Mouse (Mus musculus) gastrocnemius, adult 18-20 months (tissue): ENCODE measurements around the gene Rlbp1. TPM values are rescaled to one million over a fixed set of nuclear protein-coding genes. Genes with fewer than 3 reads are reported as not detected.
A peak's percentile ranks its signal among the peaks of the same experiment; 100 is the strongest.

Experiments used
- DNase-seq: peaks from one replicate; pipeline ENCODE4 v3.0.0; 2021; ENCODE audit warnings: low spot score
- long read RNA-seq, 2 experiments: library from polyadenylated mRNA; stranded (forward); transcript quantifications; one replicate each; pipeline ENCODE4 v2.0.0; 2021
- total RNA-seq, 2 experiments: library from RNA; stranded (reverse); gene quantifications; 2 replicates each; pipeline ENCODE4 v1.2.3; 2021

Rlbp1 gene
- total RNA-seq, result not detected
- long read RNA-seq, experiment 1, result 0 reads
- long read RNA-seq, experiment 2, result 0 reads

- DNase-seq, result no peak
These were observed at the start of gene Rlbp1 for GRCm38 (mm10) chr7:79386422-79387133. Rlbp1 (minus strand) TSS chr7:79387048.

DNA sequence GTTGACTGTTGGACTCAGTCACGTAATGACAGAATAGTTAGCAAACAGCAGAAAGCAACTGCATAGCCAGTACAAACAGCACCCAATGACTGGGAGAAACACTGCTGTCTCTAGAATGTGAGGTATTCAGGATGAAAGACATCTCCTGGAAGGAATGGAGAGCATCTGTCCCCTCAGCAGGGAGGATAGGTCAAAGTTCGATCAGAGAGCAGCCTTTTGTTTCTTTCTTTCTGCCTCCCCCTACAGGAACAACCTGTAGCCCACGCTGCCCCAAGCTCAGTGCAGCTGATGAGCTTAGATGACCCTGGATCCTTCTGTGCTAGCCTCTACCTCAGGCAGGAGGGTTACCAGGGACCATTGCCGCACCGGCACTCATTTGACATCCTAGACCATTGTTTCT lies 41.4 kb upstream of the Rlbp1 start:
- no peak for DNase-seq

DNA sequence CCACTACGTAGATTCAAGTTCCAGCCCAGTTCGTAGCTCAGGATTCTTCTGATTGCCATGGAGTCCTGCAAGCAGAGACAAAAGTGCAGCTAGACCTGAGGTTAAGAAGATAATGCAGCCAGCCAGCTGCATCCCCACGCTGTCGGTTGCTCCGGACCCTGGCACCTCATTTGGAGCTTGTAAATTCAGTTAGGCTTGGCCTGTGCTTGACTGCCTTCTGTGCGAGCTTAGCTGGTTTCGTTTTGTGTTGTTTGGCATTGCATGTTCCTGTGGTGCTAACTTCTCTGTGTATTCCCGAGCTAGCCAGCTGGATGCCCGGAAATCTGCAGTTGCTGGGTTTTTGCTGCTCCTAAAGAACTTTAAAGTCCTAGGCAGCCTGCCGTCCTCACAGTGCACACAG lies 39.0 kb upstream of the Rlbp1 start:
- DNase-seq, result no peak

- DNase-seq, result no peak
These were observed 36.0 kb upstream of the Rlbp1 start for GRCm38 (mm10) chr7:79422876-79423275.

- DNase-seq, result no peak
These were observed 33.1 kb upstream of the Rlbp1 start for GRCm38 (mm10) chr7:79419950-79420349.

DNA sequence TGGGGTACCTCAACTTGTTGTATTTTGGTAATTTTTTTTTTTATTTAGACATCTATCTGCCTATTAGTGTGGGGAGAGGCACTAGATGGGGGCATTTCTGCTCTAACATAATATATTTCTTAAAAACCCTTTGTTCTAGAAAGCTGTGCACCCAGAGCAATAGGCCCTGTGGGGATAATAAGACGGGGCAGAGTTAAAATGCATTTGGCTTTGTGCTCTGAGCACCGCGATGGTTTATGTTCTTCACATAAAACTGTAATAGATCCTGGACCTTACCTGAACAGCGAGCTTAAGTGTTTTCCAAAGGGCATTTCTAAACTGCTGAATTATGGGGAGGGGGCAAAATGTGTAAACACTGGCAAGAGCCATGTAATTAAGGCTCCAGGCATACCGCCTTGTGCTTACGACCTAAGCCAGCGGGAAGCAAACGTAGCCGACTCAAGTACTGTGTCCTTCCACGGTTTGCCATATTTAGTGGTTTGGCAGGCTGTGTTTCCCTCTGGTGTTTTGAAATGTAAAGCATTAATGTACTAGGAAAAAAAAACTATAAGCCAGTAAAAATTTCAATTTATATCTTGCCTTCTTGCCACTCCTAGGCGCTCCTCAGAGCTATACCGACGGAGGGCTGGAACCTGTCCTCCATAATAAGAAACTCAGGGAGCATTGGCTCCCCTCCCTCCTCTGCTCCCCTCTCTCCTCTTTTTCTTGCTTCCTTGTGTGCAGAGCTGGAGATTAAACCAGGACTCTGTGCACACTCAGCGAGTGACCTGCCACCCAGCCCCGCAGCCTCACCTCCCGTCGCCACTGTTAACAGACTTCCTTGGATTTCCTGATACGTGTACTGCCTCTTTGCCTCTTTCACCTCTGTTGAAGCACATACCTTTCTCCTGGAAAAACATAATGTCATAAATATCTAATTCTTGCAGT lies 27.9 kb upstream of the Rlbp1 start:
- no peak for DNase-seq

GRCm38 (mm10) chr7:79400296-79400695 lies 13.4 kb upstream of the Rlbp1 start:
- no peak for DNase-seq

GRCm38 (mm10) chr7:79398971-79399370 lies 12.1 kb upstream of the Rlbp1 start:
- DNase-seq, result no peak

GRCm38 (mm10) chr7:79398426-79398825 lies 11.6 kb upstream of the Rlbp1 start:
- DNase-seq, result no peak

DNA sequence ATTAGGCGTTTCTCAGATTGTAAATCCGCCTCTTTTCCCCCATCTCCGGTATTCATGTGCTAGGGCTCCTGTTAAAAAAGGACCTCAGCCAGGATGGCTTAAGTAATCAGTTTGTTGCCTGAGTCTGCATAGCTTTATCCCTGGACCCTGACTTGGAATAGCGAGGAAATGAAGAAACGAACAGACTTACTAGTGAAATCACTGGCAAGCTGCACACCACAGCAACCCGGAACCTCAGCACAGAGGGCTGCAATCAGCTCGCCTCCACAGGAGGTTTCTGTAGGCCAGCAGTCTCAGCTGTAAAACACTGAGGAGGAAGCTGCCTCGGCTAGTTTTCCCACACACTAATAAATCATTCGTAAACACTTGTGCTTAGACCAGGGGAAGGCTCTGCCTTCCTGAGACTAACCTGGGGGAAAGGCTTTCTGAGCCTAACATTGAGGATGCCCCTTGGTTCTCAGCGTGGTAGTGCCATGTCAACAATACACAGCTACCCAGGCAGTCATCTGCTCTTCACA lies 10.7 kb upstream of the Rlbp1 start:
- DNase-seq, result no peak

GRCm38 (mm10) chr7:79395186-79395585 lies 8.3 kb upstream of the Rlbp1 start:
- DNase-seq, result no peak

GRCm38 (mm10) chr7:79394666-79395065 lies 7.8 kb upstream of the Rlbp1 start:
- no peak for DNase-seq

GRCm38 (mm10) chr7:79393924-79394323 lies 7.1 kb upstream of the Rlbp1 start:
- DNase-seq, result no peak

DNA sequence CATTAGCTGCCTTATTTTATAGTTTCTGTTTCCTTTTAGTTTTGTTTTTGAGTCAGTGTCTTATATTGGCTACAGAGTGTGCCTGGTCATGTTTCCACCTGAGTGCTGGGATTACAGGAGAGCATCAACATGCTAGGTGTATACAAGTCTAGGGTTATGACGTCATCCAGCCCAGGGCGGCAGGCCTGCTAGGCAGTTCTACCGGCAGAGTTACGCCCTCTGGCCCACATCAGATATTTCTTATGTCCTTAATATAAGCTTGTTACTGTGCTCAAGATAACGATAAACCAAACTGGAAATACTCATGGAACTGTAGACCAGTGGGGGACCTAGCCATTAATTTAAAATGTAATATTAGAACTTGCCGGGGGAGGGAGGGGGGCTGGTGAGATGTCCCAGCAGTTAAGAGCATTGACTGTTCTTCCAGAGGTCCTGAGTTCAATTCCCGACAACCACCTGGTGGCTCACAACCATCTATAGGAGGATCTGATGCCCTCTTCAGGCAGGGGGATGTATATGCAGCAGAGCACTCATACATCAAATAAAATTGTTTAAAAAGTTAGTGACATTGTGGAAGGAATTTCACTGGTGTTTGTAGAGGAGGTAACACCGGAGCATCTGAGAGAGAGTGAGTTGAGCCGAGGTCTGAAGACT lies 6.1 kb upstream of the Rlbp1 start:
- DNase-seq, result no peak

GRCm38 (mm10) chr7:79391883-79392649 lies 5.2 kb upstream of the Rlbp1 start, which contains the start of gene Fanci:
Fanci (plus strand) TSS chr7:79391929.
- peak; percentile 94 for DNase-seq

GRCm38 (mm10) chr7:79391471-79391870 lies 4.6 kb upstream of the Rlbp1 start:
- no peak for DNase-seq

- DNase-seq, result no peak
These were observed 3.4 kb upstream of the Rlbp1 start for GRCm38 (mm10) chr7:79390141-79390708.

DNA sequence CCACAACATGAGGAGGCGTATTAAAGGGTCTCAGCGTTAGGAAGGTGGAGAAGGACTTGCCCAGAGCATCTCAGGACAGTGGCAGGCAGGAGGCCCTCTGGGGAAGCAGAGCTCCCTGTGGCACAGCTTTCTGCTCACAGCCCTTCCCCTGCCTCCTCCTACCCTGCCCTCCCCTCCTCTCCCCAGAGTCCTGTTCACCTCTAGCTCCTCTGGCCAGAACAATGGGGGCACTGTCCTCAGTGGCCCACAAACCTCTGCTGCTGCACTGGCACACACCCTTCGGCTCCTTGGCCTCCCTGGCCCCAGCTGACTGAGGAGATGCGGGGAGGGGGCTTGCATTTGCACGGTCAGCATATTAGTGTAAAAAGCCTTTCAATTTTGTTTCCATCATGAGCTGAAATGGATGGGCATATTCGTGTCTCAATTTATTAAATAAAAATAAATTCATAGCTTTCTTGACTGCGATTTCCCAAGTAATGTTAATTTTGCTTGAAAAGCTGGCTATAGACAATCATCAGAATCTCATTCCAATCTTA lies 1.9 kb upstream of the Rlbp1 start:
- DNase-seq, result no peak

DNA sequence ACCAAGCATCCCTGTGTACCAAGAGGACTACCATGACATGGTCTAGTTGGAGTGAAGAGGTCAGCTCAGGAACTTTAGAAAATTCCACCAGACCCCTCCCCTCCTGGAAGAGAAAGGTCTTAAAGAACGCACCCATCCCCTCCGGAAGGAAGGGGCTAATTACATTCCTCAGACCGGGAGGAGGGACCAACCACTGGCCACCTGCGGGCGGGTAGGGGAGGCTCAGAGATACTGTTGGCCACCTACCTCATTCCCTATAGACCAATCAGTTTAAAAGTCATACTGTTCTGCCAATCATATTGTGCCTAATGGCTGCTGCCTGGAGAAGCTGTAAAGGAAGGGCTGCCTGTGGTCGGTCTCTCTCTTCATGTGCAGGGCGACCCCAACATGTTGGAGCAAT lies 1.1 kb upstream of the Rlbp1 start:
- DNase-seq, result no peak

GRCm38 (mm10) chr7:79387140-79387539 lies 292 bp upstream of the Rlbp1 start:
- DNase-seq, result no peak
